Comparison of ENCODE assay signal across 16 mouse cellular contexts in genomic region chr2:129623771-129624170, GRCm38 (mm10). TPM values are rescaled to one million over a fixed set of nuclear protein-coding genes. Genes with fewer than 3 reads are reported as not detected.
DNase-seq lines count a peak whose midpoint lies in the region; TF ChIP-seq lines count a peak whose summit lies in the region.
"Had no signal": no experiment of that assay in that cellular context is flagged by ENCODE, and none has a peak within 500 bp of the region (broad histone marks: within the 10 kb centered on the region; RNA-seq: fewer than 3 reads in every experiment).

No protein-coding gene starts in this region.

- TF ChIP-seq POLR2A in kidney, adult 2 months (IDR thresholded peaks at IDR 0.05; ENCODE audit: low read depth, low read length): no peak

- 96% methylated on average over 7 of the region's 7 CpGs for WGBS in kidney, adult 2 months

- no peaks in the 10 kb centered on the region; the same call in 1 of the 2 replicates for H3K4me1 ChIP-seq in kidney, adult 2 months (ENCODE audit: control insufficient read depth, insufficient read depth, low read length)

- peak; percentile 3 for DNase-seq in cerebellum, adult 11 months
- DNase-seq in cerebellum, postnatal 14 days: no peak
- peak; percentile 1 to 38 for DNase-seq in kidney, postnatal 25 days
- no peak for DNase-seq in kidney, adult 2 months
- peak; percentile 9 to 46 for DNase-seq in spleen, postnatal 4 days (ENCODE audit: low spot score in 2 of 2)
- DNase-seq in spleen, adult 18-20 months: no peak
- DNase-seq in telencephalon, adult 2 months (ENCODE audit: low read depth, low spot score): peak; percentile 54
- no peak for DNase-seq in gastrocnemius, postnatal 25 days
- DNase-seq: adrenal gland, postnatal 14 days; liver, postnatal 0 days; lung, postnatal 36 days; retina, postnatal 1 day had no signal

- TF ChIP-seq CTCF in kidney, adult 2 months (conservative IDR thresholded peaks at IDR 0.05; ENCODE audit: insufficient read depth, insufficient read length, low read depth, low read length): no peak

- H3K4me3 ChIP-seq in kidney, adult 2 months (ENCODE audit: insufficient read depth, low read depth, low read length): no peak overlapping the region
- H3K4me3 ChIP-seq: heart, embryonic 12.5 days; limb, embryonic 15.5 days; midbrain, embryonic 10.5 days; neural tube, embryonic 15.5 days had no signal

- no peak overlapping the region for H3K27ac ChIP-seq in kidney, adult 2 months (ENCODE audit: insufficient read depth, low read depth, low read length)
- H3K27ac ChIP-seq: limb, embryonic 15.5 days; midbrain, embryonic 10.5 days; neural tube, embryonic 15.5 days had no signal

- no peaks in the 10 kb centered on the region for H3K27me3 ChIP-seq in kidney, adult 2 months (replicated peaks; ENCODE audit: control insufficient read depth, insufficient read depth, low read length)
- H3K27me3 ChIP-seq: heart, embryonic 12.5 days; limb, embryonic 15.5 days; neural tube, embryonic 15.5 days had no signal

- H3K36me3 ChIP-seq in kidney, adult 2 months (ENCODE audit: control insufficient read depth, insufficient read depth, low read length): no peaks in the 10 kb centered on the region

RNA-seq across cellular contexts. Expression of gene Sirpa, which starts 31.1 kb away (rescaled TPM):
- polyA plus RNA-seq in kidney, adult 2 months (2012; rRNA removed): 106 and 110 TPM in 2 replicates
- total RNA-seq in gastrocnemius, postnatal 25 days (2021): 1 to 10 TPM; 6.7 to 7.9 TPM

Comparison
In these comparisons a context has a peak if more than half of its experiments do, and no peak if none do; other contexts are left out.
1. DNase-seq: peak in cerebellum, adult 11 months (single experiment), kidney, postnatal 25 days (2 of 2), spleen, postnatal 4 days (2 of 2) and telencephalon, adult 2 months (single experiment); none in cerebellum, postnatal 14 days (0 of 2), kidney, adult 2 months (single experiment), spleen, adult 18-20 months (0 of 2) and gastrocnemius, postnatal 25 days (single experiment).